Mouse (Mus musculus): Measurements from ENCODE around the gene Hils1. TPM values are rescaled to one million over a fixed set of nuclear protein-coding genes. Genes with fewer than 3 reads are reported as not detected.
"Not testable (repeated sequence)": the region's sequence is repeated elsewhere in the genome, so short reads cannot be mapped to it uniquely, and the experiment has no call there.

Gene Hils1
- polyA plus RNA-seq, 1 experiment = 0.14 TPM

DNA sequence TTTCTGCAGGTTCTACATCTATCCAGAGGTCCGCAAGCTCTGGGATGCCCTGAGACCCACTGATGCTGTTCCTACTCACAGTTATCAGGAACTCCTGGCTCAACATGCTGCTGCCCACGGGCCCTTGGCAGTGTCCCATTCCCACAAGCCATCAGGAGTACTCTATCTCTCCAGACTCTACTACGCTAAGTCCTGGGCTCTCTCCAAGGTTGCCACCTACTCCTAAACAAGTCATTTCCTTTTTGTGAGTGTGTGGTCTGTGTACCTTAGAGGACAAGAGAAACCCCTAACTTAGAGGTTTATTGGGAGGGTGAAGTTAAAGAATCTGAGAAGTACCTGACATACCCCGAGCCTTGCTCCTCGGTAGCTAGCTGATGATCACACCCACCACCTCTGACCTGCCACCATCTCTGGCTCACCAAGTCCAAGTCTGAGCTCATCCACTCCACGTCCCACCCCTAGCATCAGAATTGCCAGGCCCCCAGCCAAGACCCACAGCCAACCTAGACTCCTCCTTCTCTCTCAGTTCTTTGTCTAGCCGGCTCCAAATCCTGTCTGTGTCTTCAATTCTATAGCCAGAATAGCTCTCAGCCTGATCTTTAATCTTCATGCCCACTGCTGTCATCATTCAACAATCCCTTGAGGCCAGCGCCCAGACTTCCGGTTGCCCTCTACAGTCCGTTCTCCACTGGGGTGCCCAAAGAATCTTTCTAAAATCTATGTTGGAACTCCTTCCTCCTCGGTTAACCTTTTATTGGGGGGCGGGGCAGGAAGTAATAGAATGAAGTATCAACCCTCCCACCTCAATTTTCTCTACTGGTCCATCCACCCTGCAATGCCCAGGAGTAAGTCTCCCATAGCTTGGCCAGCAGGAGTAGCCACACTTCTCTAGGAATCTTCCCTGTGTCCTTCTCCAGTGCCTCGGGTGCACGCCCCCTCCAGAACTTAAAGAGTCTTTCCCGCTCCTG is 41.6 kb downstream of the Hils1 start:
- TF ChIP-seq POLR2A (IDR thresholded peaks at IDR 0.05; ENCODE audit: low read depth, low read length) = no peak
- no peak for TF ChIP-seq CTCF (IDR thresholded peaks at IDR 0.05; ENCODE audit: extremely low read depth, insufficient read length, insufficient replicate concordance, low read depth, low read length)
- H3K36me3 ChIP-seq (ENCODE audit: control insufficient read depth, insufficient read depth, low read length) = peaks cover 11% of the 10 kb centered on the region
- peaks cover 20% of the 10 kb centered on the region for H3K27me3 ChIP-seq (ENCODE audit: control insufficient read depth, insufficient read depth, low read length)
- H3K27ac ChIP-seq (ENCODE audit: insufficient read depth, low read depth, low read length) = no peak overlapping the region
- WGBS = 32% methylated on average over 15 of the region's 15 CpGs
- H3K4me3 ChIP-seq (ENCODE audit: low read depth, low read length) = peak overlapping the region; percentile 61
- H3K4me1 ChIP-seq (ENCODE audit: control insufficient read depth, insufficient read depth, insufficient read length, low read length) = peaks cover 9% of the 10 kb centered on the region; the same call in 1 of the 2 replicates

DNA sequence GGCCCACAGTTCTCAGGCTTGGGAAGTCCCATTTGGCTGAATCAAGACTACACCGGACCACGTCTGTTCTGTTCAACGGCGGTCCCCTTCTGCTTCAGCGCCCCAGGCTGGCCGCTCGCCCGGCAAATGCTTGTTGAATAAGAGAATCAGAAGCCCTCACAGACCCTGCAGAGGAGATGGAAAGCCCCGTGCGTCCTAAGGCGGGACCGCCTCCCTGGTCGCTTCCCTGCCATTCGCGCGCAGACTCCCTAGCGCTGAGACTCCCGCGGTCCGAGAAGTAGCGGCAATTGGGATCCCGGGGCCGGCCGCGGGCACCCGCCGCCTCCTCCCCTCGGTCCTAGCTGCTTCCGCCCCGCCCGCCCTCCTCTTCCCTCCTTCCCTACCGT is 42.2 kb downstream of the Hils1 start, which contains the start of gene Samd14:
Samd14 (plus strand) TSS at position 251 of the 386 bp plus-strand sequence.
- peaks cover 9% of the 10 kb centered on the region for H3K36me3 ChIP-seq (ENCODE audit: control insufficient read depth, insufficient read depth, low read length)
- peaks cover 27% of the 10 kb centered on the region for H3K27me3 ChIP-seq (ENCODE audit: control insufficient read depth, insufficient read depth, low read length)
- H3K4me1 ChIP-seq (ENCODE audit: control insufficient read depth, insufficient read depth, insufficient read length, low read length) = peaks cover 9% of the 10 kb centered on the region; the same call in 1 of the 2 replicates
- under 1% methylated on average over 32 of the region's 32 CpGs for WGBS
- TF ChIP-seq CTCF (IDR thresholded peaks at IDR 0.05; ENCODE audit: extremely low read depth, insufficient read length, insufficient replicate concordance, low read depth, low read length) = no peak
- 0 out of 2 replicates have a peak, but pooled peaks have one; percentile 12 for TF ChIP-seq POLR2A (IDR thresholded peaks at IDR 0.05; ENCODE audit: low read depth, low read length)
- peak within 1 kb of the TSS; percentile 61 for H3K4me3 ChIP-seq (ENCODE audit: low read depth, low read length)
- H3K27ac ChIP-seq (ENCODE audit: insufficient read depth, low read depth, low read length) = no peak within 1 kb of the TSS

DNA sequence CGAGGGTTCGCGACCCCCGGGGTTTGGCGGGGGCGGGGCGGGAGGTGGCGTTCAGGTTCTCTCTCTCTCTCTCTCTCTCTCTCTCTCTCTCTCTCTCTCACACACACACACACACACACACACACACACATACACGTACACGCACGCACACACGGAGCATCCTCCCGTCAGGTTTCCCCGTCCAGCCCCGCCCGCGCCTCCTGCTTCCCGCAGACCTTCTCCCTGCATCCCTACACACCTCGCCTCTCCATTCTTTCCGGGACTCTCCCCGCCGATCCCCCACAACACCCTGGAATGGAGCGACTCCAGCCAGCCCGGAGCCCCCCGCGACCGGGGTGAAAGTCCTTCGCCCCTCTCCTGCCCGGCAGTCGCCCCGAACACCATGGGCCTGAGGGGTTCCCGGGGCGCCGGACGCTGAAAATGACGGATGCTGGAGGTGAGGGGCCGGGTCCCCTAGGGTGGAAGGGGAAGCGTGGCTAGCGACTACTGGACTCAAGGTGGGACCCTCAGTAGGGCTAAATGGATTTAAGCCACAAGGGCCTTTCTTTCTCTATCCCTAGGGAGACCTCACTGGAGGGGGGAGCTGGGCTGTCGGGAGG is 42.8 kb downstream of the Hils1 start:
- H3K36me3 ChIP-seq (ENCODE audit: control insufficient read depth, insufficient read depth, low read length) = peaks cover 4% of the 10 kb centered on the region; the same call in 1 of the 2 replicates
- no peak for TF ChIP-seq CTCF (IDR thresholded peaks at IDR 0.05; ENCODE audit: extremely low read depth, insufficient read length, insufficient replicate concordance, low read depth, low read length)
- no peak for TF ChIP-seq POLR2A (IDR thresholded peaks at IDR 0.05; ENCODE audit: low read depth, low read length)
- H3K4me3 ChIP-seq (ENCODE audit: low read depth, low read length) = peak overlapping the region; percentile 61
- H3K27ac ChIP-seq (ENCODE audit: insufficient read depth, low read depth, low read length) = no peak overlapping the region
- WGBS = 9% methylated on average over 32 of the region's 40 CpGs
- peaks cover 27% of the 10 kb centered on the region for H3K27me3 ChIP-seq (ENCODE audit: control insufficient read depth, insufficient read depth, low read length)
- H3K4me1 ChIP-seq (ENCODE audit: control insufficient read depth, insufficient read depth, insufficient read length, low read length) = peaks cover 9% of the 10 kb centered on the region; the same call in 1 of the 2 replicates

DNA sequence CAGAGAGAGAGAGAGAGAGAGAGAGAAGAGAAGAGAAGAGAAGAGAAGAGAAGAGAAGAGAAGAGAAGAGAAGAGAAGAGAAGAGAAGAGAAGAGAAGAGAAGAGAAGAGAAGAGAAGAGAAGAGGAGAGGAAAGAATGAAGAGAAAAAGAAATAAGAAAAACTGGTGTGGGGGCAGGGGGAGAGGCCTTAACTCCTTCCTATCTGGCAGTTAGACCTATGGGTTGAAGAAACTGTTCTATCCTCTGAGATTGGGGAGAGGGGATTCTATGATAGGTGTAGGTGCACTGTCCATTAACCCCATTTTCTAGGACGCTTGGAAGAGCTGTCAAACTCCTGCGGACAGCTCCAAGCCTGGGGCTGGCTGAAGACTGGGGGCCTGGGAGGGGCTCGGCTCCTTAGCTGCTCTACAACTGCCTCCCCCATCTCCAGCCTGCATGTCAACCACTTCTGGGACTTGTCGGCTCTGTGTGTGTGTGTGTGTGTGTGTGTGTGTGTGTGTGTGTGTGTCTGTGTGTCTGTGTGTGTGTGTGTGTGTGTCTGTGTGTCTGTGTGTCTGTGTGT is 43.5 kb downstream of the Hils1 start:
- H3K4me1 ChIP-seq (ENCODE audit: control insufficient read depth, insufficient read depth, insufficient read length, low read length); H3K36me3 ChIP-seq (ENCODE audit: control insufficient read depth, insufficient read depth, low read length); H3K27ac ChIP-seq (ENCODE audit: insufficient read depth, low read depth, low read length); H3K4me3 ChIP-seq (ENCODE audit: low read depth, low read length): not testable (repeated sequence)
- 41% methylated on average over 4 of the region's 4 CpGs for WGBS
- peaks cover 27% of the 10 kb centered on the region for H3K27me3 ChIP-seq (ENCODE audit: control insufficient read depth, insufficient read depth, low read length)

DNA sequence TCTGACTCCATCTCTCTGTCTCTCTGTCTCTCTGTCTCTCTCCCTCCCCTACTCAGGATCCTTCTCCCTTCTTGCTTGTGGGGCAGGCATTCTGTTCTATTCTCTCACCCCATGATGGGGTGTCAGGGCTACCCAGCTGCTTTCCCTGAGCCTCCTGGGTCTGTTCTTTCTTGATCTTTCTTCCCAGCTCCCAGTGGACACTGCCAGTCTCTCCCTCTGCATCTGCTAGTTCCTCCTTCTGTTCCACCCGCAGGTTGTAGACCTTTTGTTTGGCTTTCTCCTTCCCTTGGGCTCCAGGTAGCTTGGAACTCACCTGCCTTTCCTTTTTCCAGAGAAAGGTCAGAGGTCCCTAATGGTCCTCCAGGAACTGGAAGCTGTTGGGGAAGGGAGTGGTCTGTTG is 44.0 kb downstream of the Hils1 start:
- Histone ChIP-seq H3K27ac (ENCODE audit: insufficient read depth, low read depth, low read length) (no peak overlapping the region), H3K4me3 (ENCODE audit: low read depth, low read length) (no peak overlapping the region), H3K27me3 (ENCODE audit: control insufficient read depth, insufficient read depth, low read length) (peaks cover 27% of the 10 kb centered on the region), H3K36me3 (ENCODE audit: control insufficient read depth, insufficient read depth, low read length) (no peaks in the 10 kb centered on the region), H3K4me1 (ENCODE audit: control insufficient read depth, insufficient read depth, insufficient read length, low read length) (peaks cover 9% of the 10 kb centered on the region; the same call in 1 of the 2 replicates)
- TF ChIP-seq POLR2A (IDR thresholded peaks at IDR 0.05; ENCODE audit: low read depth, low read length) (no peak), CTCF (IDR thresholded peaks at IDR 0.05; ENCODE audit: extremely low read depth, insufficient read length, insufficient replicate concordance, low read depth, low read length) (no peak)
- 17% methylated on average over 1 of the region's 1 CpGs for WGBS

DNA sequence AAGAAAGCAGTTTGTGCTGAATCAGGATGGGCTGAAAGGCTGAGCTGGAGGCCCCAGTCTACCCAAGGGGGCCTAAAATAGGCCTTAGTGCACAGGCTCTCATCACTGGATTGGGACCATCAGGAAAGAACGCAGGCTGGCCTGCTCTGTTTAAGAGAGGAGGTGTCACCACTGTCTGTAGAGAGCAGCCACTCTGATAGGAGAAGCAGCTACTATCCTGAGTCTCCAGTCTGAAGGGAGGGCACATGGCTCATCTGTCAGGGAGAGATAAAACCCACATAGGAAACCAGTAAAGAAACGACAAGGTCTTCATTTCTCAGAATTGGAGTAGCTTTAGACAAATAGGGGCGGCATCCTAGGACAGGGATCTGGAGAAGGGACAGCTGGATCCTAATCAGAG is 44.7 kb downstream of the Hils1 start:
- Histone ChIP-seq H3K27me3 (ENCODE audit: control insufficient read depth, insufficient read depth, low read length) (peaks cover 27% of the 10 kb centered on the region), H3K27ac (ENCODE audit: insufficient read depth, low read depth, low read length) (no peak overlapping the region), H3K36me3 (ENCODE audit: control insufficient read depth, insufficient read depth, low read length) (no peaks in the 10 kb centered on the region), H3K4me1 (ENCODE audit: control insufficient read depth, insufficient read depth, insufficient read length, low read length) (peaks cover 6% of the 10 kb centered on the region; the same call in 1 of the 2 replicates), H3K4me3 (ENCODE audit: low read depth, low read length) (no peak overlapping the region)
- WGBS = 56% methylated on average over 3 of the region's 3 CpGs
- no peak for TF ChIP-seq CTCF (IDR thresholded peaks at IDR 0.05; ENCODE audit: extremely low read depth, insufficient read length, insufficient replicate concordance, low read depth, low read length)
- TF ChIP-seq POLR2A (IDR thresholded peaks at IDR 0.05; ENCODE audit: low read depth, low read length) = no peak

DNA sequence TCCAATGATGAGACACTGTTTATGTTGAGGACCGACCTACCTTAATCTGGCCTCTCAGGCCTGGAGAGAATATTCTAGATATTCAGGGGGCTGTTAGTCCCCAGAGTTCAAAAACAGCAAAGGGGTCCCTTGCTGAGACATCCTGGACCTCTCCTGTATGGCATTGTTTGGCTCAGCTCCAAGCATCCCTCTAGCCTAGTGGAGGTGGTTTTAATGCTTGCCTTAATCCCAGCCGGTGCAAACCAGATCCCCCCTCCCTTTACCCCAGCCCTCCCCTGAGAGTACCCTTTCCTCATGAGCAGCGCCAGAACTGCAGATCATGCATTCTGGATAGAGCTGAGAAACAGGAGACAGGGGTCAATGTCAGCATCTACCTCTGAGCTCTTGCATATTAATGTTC is 45.1 kb downstream of the Hils1 start:
- 59% methylated on average over 3 of the region's 3 CpGs for WGBS
- H3K4me1 ChIP-seq (ENCODE audit: control insufficient read depth, insufficient read depth, insufficient read length, low read length) = peaks cover 4% of the 10 kb centered on the region; the same call in 1 of the 2 replicates
- H3K27me3 ChIP-seq (ENCODE audit: control insufficient read depth, insufficient read depth, low read length) = peaks cover 27% of the 10 kb centered on the region
- no peak overlapping the region for H3K4me3 ChIP-seq (ENCODE audit: low read depth, low read length)
- no peak for TF ChIP-seq POLR2A (IDR thresholded peaks at IDR 0.05; ENCODE audit: low read depth, low read length)
- no peak for TF ChIP-seq CTCF (IDR thresholded peaks at IDR 0.05; ENCODE audit: extremely low read depth, insufficient read length, insufficient replicate concordance, low read depth, low read length)
- H3K36me3 ChIP-seq (ENCODE audit: control insufficient read depth, insufficient read depth, low read length) = no peaks in the 10 kb centered on the region
- no peak overlapping the region for H3K27ac ChIP-seq (ENCODE audit: insufficient read depth, low read depth, low read length)

All from small intestine, adult 2 months (tissue).